Mouse (Mus musculus) kidney, postnatal 0 days (tissue): ENCODE data around the gene Retnla. TPM values are rescaled to one million over a fixed set of nuclear protein-coding genes. Genes with fewer than 3 reads are reported as not detected.
"Not testable (repeated sequence)": the region's sequence is repeated elsewhere in the genome, so short reads cannot be mapped to it uniquely, and the experiment has no call there.

ENCODE experiments used
- ATAC-seq: fragments of 200-750 bp; cut with Nextera tagmentation; replicated peaks from 2 replicates; pipeline ENCODE4 v1.8.0; 2017; ENCODE audit warnings: low read depth, moderate number of reproducible peaks, moderate TSS enrichment, moderate library complexity; ENCODE audit not compliant: low FRiP score
- DNase-seq: peaks from one replicate; pipeline ENCODE4 v3.0.0-alpha.2; 2016; ENCODE audit warnings: low spot score
- H3K27ac ChIP-seq: fragments of 300-500 bp; sonication (generic); 2 replicates; pipeline ENCODE4 v1.5.1; 2014; ENCODE audit warnings: mild to moderate bottlenecking
- H3K27me3 ChIP-seq: fragments of 300-500 bp; sonication (generic); 2 replicates; pipeline ENCODE4 v1.6.1; 2014; ENCODE audit warnings: low read length, mixed read lengths; ENCODE audit not compliant: insufficient read depth
- H3K36me3 ChIP-seq: fragments of 300-500 bp; sonication (generic); 2 replicates; pipeline ENCODE4 v1.6.1; 2014; ENCODE audit warnings: low read length, mixed read lengths; ENCODE audit not compliant: insufficient read depth
- H3K4me1 ChIP-seq: fragments of 300-500 bp; sonication (generic); replicated peaks from 2 replicates; pipeline ENCODE4 v1.6.1; 2014; ENCODE audit warnings: antibody characterized with exemption, low read length, mixed read lengths; ENCODE audit not compliant: insufficient read depth
- H3K4me2 ChIP-seq: fragments of 300-500 bp; sonication (generic); 2 replicates; pipeline ENCODE4 v1.6.1; 2014; ENCODE audit warnings: mild to moderate bottlenecking, low read length, moderate library complexity, mixed read lengths
- H3K4me3 ChIP-seq: fragments of 300-500 bp; sonication (generic); replicated peaks from 2 replicates; pipeline ENCODE4 v1.5.1; 2014; ENCODE audit warnings: low read depth, low read length
- H3K9ac ChIP-seq: fragments of 300-500 bp; sonication (generic); 2 replicates; pipeline ENCODE4 v1.6.1; 2014; ENCODE audit warnings: low read depth, low read length
- H3K9me3 ChIP-seq: fragments of 300-500 bp; sonication (generic); replicated peaks from 2 replicates; pipeline ENCODE4 v1.6.1; 2016; ENCODE audit warnings: low read length, inconsistent platforms, mixed read lengths
- CTCF ChIP-seq: IDR thresholded peaks from 2 replicates; pipeline ENCODE4 v1.5.1; 2016; ENCODE audit warnings: antibody characterized with exemption, low read depth, mild to moderate bottlenecking, moderate library complexity
- WGBS: fragments of 180-500 bp; shearing (Covaris S2); extraction: QIAGEN DNeasy Blood & Tissue Kit; methylation state at CpG from one replicate; pipeline ENCODE4 v1.1.7; 2014; 5-methylcytosine and 5-hydroxymethylcytosine counted together
- polyA plus RNA-seq: library from polyadenylated mRNA; unstranded; fragments of >200 nt; fragmentation: Nextera tagmentation; extraction: Ambion mirVana; gene quantifications from 2 replicates; pipeline ENCODE4 v1.2.1, GENCODE M21; 2015

The Retnla gene
- polyA plus RNA-seq, 1 experiment from 2014 or later: not detected

- no peak for ATAC-seq
- Histone ChIP-seq H3K4me2 (no peak overlapping the region), H3K9me3 (no peaks in the 10 kb centered on the region), H3K4me1 (no peaks in the 10 kb centered on the region), H3K4me3 (no peak overlapping the region), H3K27ac (no peak overlapping the region), H3K9ac (no peak overlapping the region), H3K27me3 (no peaks in the 10 kb centered on the region), H3K36me3 (no peaks in the 10 kb centered on the region)
- WGBS: 91% methylated on average over 4 of the region's 4 CpGs
- DNase-seq: no peak
- no peak for TF ChIP-seq CTCF
Observed at GRCm38 (mm10) chr16:48843671-48844386, 1.5 kb downstream of the Retnla start.

GRCm38 (mm10) chr16:48865004-48865403, 22.7 kb downstream of the Retnla start:
- not testable (repeated sequence) for H3K4me1 ChIP-seq, H3K27me3 ChIP-seq, DNase-seq, H3K9me3 ChIP-seq, ATAC-seq, H3K27ac ChIP-seq, H3K36me3 ChIP-seq, H3K9ac ChIP-seq, H3K4me2 ChIP-seq, H3K4me3 ChIP-seq
- WGBS: 100% methylated on average over 1 of the region's 1 CpGs

GRCm38 (mm10) chr16:48867690-48868089, 25.3 kb downstream of the Retnla start:
- Histone ChIP-seq H3K36me3 (no peaks in the 10 kb centered on the region), H3K4me1 (no peaks in the 10 kb centered on the region), H3K4me3 (no peak overlapping the region), H3K9me3 (no peaks in the 10 kb centered on the region), H3K27ac (no peak overlapping the region), H3K27me3 (no peaks in the 10 kb centered on the region), H3K4me2 (no peak overlapping the region), H3K9ac (no peak overlapping the region)
- ATAC-seq (no peak), DNase-seq (no peak)
- WGBS: 64% methylated on average over 2 of the region's 2 CpGs
- no peak for TF ChIP-seq CTCF

- ATAC-seq (no peak), DNase-seq (no peak)
- H3K36me3 ChIP-seq: no peaks in the 10 kb centered on the region
- no peaks in the 10 kb centered on the region for H3K9me3 ChIP-seq
- H3K4me3 ChIP-seq: no peak overlapping the region
- no peak overlapping the region for H3K9ac ChIP-seq
- no peak overlapping the region for H3K27ac ChIP-seq
- H3K4me1 ChIP-seq: no peaks in the 10 kb centered on the region
- WGBS: 65% methylated on average over 1 of the region's 1 CpGs
- H3K4me2 ChIP-seq: no peak overlapping the region
- TF ChIP-seq CTCF: no peak
- H3K27me3 ChIP-seq: no peaks in the 10 kb centered on the region
Observed at GRCm38 (mm10) chr16:48868663-48869062, 26.3 kb downstream of the Retnla start.

GRCm38 (mm10) chr16:48869671-48870070, 27.3 kb downstream of the Retnla start:
- no peak overlapping the region for H3K4me3 ChIP-seq
- ATAC-seq: no peak
- no peaks in the 10 kb centered on the region for H3K36me3 ChIP-seq
- H3K4me2 ChIP-seq: no peak overlapping the region
- no peak overlapping the region for H3K27ac ChIP-seq
- DNase-seq: no peak
- H3K9ac ChIP-seq: no peak overlapping the region
- 88% methylated on average over 3 of the region's 3 CpGs for WGBS
- H3K9me3 ChIP-seq: no peaks in the 10 kb centered on the region
- TF ChIP-seq CTCF: no peak
- no peaks in the 10 kb centered on the region for H3K4me1 ChIP-seq
- H3K27me3 ChIP-seq: no peaks in the 10 kb centered on the region

- no peak overlapping the region for H3K4me2 ChIP-seq
- no peak for TF ChIP-seq CTCF
- H3K27me3 ChIP-seq: no peaks in the 10 kb centered on the region
- H3K4me1 ChIP-seq: no peaks in the 10 kb centered on the region
- no peak overlapping the region for H3K27ac ChIP-seq
- H3K36me3 ChIP-seq: no peaks in the 10 kb centered on the region
- no peaks in the 10 kb centered on the region for H3K9me3 ChIP-seq
- DNase-seq (no peak), ATAC-seq (no peak)
- no peak overlapping the region for H3K9ac ChIP-seq
- WGBS: 93% methylated on average over 1 of the region's 1 CpGs
- H3K4me3 ChIP-seq: no peak overlapping the region
Observed at GRCm38 (mm10) chr16:48871754-48872153, 29.4 kb downstream of the Retnla start.

GRCm38 (mm10) chr16:48872321-48872720, 30.0 kb downstream of the Retnla start, which contains the start of gene Retnlg:
TSS of gene Retnlg (plus strand) at chr16:48872621.
- no peak within 1 kb of the TSS for H3K4me2 ChIP-seq
- no peaks in the 10 kb centered on the region for H3K36me3 ChIP-seq
- H3K27me3 ChIP-seq: no peaks in the 10 kb centered on the region
- no peak for TF ChIP-seq CTCF
- no peak within 1 kb of the TSS for H3K27ac ChIP-seq
- no peak within 1 kb of the TSS for H3K9ac ChIP-seq
- H3K4me3 ChIP-seq: no peak within 1 kb of the TSS
- H3K9me3 ChIP-seq: no peaks in the 10 kb centered on the region
- WGBS: 58% methylated on average over 4 of the region's 4 CpGs
- H3K4me1 ChIP-seq: no peaks in the 10 kb centered on the region
- no peak for ATAC-seq
- DNase-seq: no peak
